Mouse (Mus musculus) inflammation-experienced regulatory T-cells, adult 6 months (primary cell): Measurements from ENCODE around the gene Ncoa5. TPM values are rescaled to one million over a fixed set of nuclear protein-coding genes. Genes with fewer than 3 reads are reported as not detected.

Experiments
- ATAC-seq: one replicate; pipeline ENCODE4 v1.8.0; 2017
- polyA plus RNA-seq, 3 experiments: library from polyadenylated mRNA; unstranded; fragments of 100-300 nt; shearing (Covaris generic); gene quantifications; one replicate each; pipeline ENCODE4 v1.2.1; 2017

Gene Ncoa5
- 10 to 100 TPM; 15.3 to 40.6 (median 24.8) TPM for polyA plus RNA-seq

GRCm38 (mm10) chr2:165034131-165035057 lies at the start of gene Ncoa5:
Gene Ncoa5, minus strand, starts transcription at chr2:165034867.
- ATAC-seq, result peak; percentile 97

GRCm38 (mm10) chr2:165081257-165081656 lies 46.6 kb upstream of the Ncoa5 start:
- no peak for ATAC-seq

- ATAC-seq, result no peak
Measured at GRCm38 (mm10) chr2:165080657-165081056, 46.0 kb upstream of the Ncoa5 start.

GRCm38 (mm10) chr2:165078605-165079004 lies 43.9 kb upstream of the Ncoa5 start:
- no peak for ATAC-seq

GRCm38 (mm10) chr2:165078045-165078444 lies 43.4 kb upstream of the Ncoa5 start:
- ATAC-seq, result no peak

- ATAC-seq, result no peak
Measured at GRCm38 (mm10) chr2:165077055-165077454, 42.4 kb upstream of the Ncoa5 start.

GRCm38 (mm10) chr2:165074937-165075336 lies 40.3 kb upstream of the Ncoa5 start:
- ATAC-seq, result peak; percentile 52

GRCm38 (mm10) chr2:165074081-165074884 lies 39.6 kb upstream of the Ncoa5 start:
- ATAC-seq, result no peak

GRCm38 (mm10) chr2:165073381-165073781 lies 38.7 kb upstream of the Ncoa5 start:
- no peak for ATAC-seq

- no peak for ATAC-seq
Measured at GRCm38 (mm10) chr2:165070096-165070816, 35.6 kb upstream of the Ncoa5 start.

GRCm38 (mm10) chr2:165068806-165069205 lies 34.1 kb upstream of the Ncoa5 start:
- ATAC-seq, result no peak

GRCm38 (mm10) chr2:165064489-165064888 lies 29.8 kb upstream of the Ncoa5 start:
- ATAC-seq, result no peak

GRCm38 (mm10) chr2:165061638-165062433 lies 27.2 kb upstream of the Ncoa5 start:
- ATAC-seq, result no peak

- ATAC-seq, result no peak
Measured at GRCm38 (mm10) chr2:165059961-165060360, 25.3 kb upstream of the Ncoa5 start.

GRCm38 (mm10) chr2:165056377-165057085 lies 21.9 kb upstream of the Ncoa5 start:
- no peak for ATAC-seq

- ATAC-seq, result no peak
Measured at GRCm38 (mm10) chr2:165055905-165056304, 21.2 kb upstream of the Ncoa5 start.

- peak; percentile 65 for ATAC-seq
Measured at GRCm38 (mm10) chr2:165054888-165055852, 20.5 kb upstream of the Ncoa5 start, which contains the start of gene Cd40. Gene Cd40, plus strand, starts transcription at chr2:165055627.

GRCm38 (mm10) chr2:165051566-165051965 lies 16.9 kb upstream of the Ncoa5 start:
- ATAC-seq, result no peak

GRCm38 (mm10) chr2:165050826-165051548 lies 16.3 kb upstream of the Ncoa5 start:
- ATAC-seq, result no peak
